Mouse (Mus musculus) spleen, adult 2 months (tissue): ENCODE measurements at regions not wholly inside any gene's neighbourhood (a gene's known extent, or its start where the extent isn't known, plus 50 kb on each side); places are given as distances from the start of the nearest gene placed in this dataset.

ENCODE experiments used
- CTCF ChIP-seq: fragments of 200-500 bp; IDR thresholded peaks from 2 replicates; pipeline ENCODE4 v1.5.1; 2011; ENCODE audit warnings: mild to moderate bottlenecking, inconsistent platforms; ENCODE audit not compliant: insufficient read depth, insufficient read length, insufficient replicate concordance; ENCODE audit errors: extremely low read depth
- POLR2A ChIP-seq: fragments of 200-500 bp; IDR thresholded peaks from 2 replicates; pipeline ENCODE4 v1.6.1; 2011; ENCODE audit warnings: low read depth, low read length, inconsistent platforms

GRCm38 (mm10) chr15:59201894-59202670 is 313.0 kb downstream of the Gm49356 start:
- no peak for TF ChIP-seq POLR2A
- TF ChIP-seq CTCF: no peak
